Comparison of ENCODE assay signal across 9 mouse cellular contexts in genomic region chr9:124440724-124441045, GRCm38 (mm10). TPM values are rescaled to one million over a fixed set of nuclear protein-coding genes. Genes with fewer than 3 reads are reported as not detected.
DNase-seq lines count a peak whose midpoint lies in the region; ATAC-seq and TF ChIP-seq lines count a peak whose summit lies in the region.
"Had no signal": no experiment of that assay in that cellular context is flagged by ENCODE, and none has a peak within 500 bp of the region (broad histone marks: within the 10 kb centered on the region; RNA-seq: fewer than 3 reads in every experiment).

No protein-coding gene starts in this region.

- 87% methylated on average over 11 of the region's 14 CpGs for WGBS in neural tube, embryonic 11.5 days
- WGBS in intestine, postnatal 0 days: 79% methylated on average over 10 of the region's 14 CpGs
- WGBS in neural tube, embryonic 14.5 days: 84% methylated on average over 12 of the region's 14 CpGs

- intact Hi-C loops in gastrocnemius, adult 2 months (cut with DNase I): no loop called here

- H3K4me1 ChIP-seq in neural tube, embryonic 11.5 days (ENCODE audit: control insufficient read depth, insufficient read depth, low read length): no peaks in the 10 kb centered on the region
- no peaks in the 10 kb centered on the region for H3K4me1 ChIP-seq in intestine, postnatal 0 days (replicated peaks; ENCODE audit: control insufficient read depth, insufficient read depth, low read length)
- H3K4me1 ChIP-seq in neural tube, embryonic 14.5 days (ENCODE audit: control insufficient read depth, insufficient read depth, low read length): no peaks in the 10 kb centered on the region

- no peak overlapping the region for H3K4me3 ChIP-seq in neural tube, embryonic 11.5 days (ENCODE audit: low read depth, low read length)
- H3K4me3 ChIP-seq in intestine, postnatal 0 days (ENCODE audit: low read depth, low read length): no peak overlapping the region; the same call in 1 of the 2 replicates
- H3K4me3 ChIP-seq in neural tube, embryonic 14.5 days (ENCODE audit: low read depth, low read length): no peak overlapping the region
- H3K4me3 ChIP-seq in gastrocnemius, adult 2 months: no peak overlapping the region

- no peak overlapping the region for H3K4me2 ChIP-seq in neural tube, embryonic 11.5 days (ENCODE audit: low read depth)
- peak overlapping the region; percentile 43; the same call in 1 of the 2 replicates for H3K4me2 ChIP-seq in intestine, postnatal 0 days (replicated peaks; ENCODE audit: low read depth)
- H3K4me2 ChIP-seq in neural tube, embryonic 14.5 days (ENCODE audit: low read depth, low read length): no peak overlapping the region

- TF ChIP-seq CTCF in intestine, postnatal 0 days (IDR thresholded peaks at IDR 0.05; ENCODE audit: low read depth): no peak
- TF ChIP-seq CTCF in gastrocnemius, adult 2 months (IDR thresholded peaks at IDR 0.05): no peak

- no peak overlapping the region for H3K27ac ChIP-seq in neural tube, embryonic 11.5 days (ENCODE audit: low read depth, low read length)
- H3K27ac ChIP-seq in intestine, postnatal 0 days (ENCODE audit: low read depth, low read length): peak overlapping the region; percentile 71
- no peak overlapping the region for H3K27ac ChIP-seq in neural tube, embryonic 14.5 days (ENCODE audit: low read depth, low read length)
- no peak overlapping the region for H3K27ac ChIP-seq in gastrocnemius, adult 2 months

- H3K27me3 ChIP-seq in neural tube, embryonic 11.5 days (ENCODE audit: control insufficient read depth, insufficient read depth, low read length): no peaks in the 10 kb centered on the region
- no peaks in the 10 kb centered on the region for H3K27me3 ChIP-seq in intestine, postnatal 0 days (replicated peaks; ENCODE audit: control insufficient read depth, insufficient read depth, low read length)
- H3K27me3 ChIP-seq in neural tube, embryonic 14.5 days (ENCODE audit: control insufficient read depth, insufficient read depth, low read length): no peaks in the 10 kb centered on the region

- H3K9me3 ChIP-seq in neural tube, embryonic 11.5 days (ENCODE audit: control insufficient read depth, low read length): peaks cover 10% of the 10 kb centered on the region
- H3K9me3 ChIP-seq in intestine, postnatal 0 days (ENCODE audit: control insufficient read depth): peaks cover 16% of the 10 kb centered on the region
- H3K9me3 ChIP-seq in neural tube, embryonic 14.5 days (ENCODE audit: control insufficient read depth, low read length): peaks cover 10% of the 10 kb centered on the region

- no peak overlapping the region for H3K9ac ChIP-seq in neural tube, embryonic 11.5 days (ENCODE audit: low read length)
- H3K9ac ChIP-seq in intestine, postnatal 0 days (ENCODE audit: low read depth, low read length): no peak overlapping the region
- H3K9ac ChIP-seq in neural tube, embryonic 14.5 days (replicated peaks; ENCODE audit: low read depth, low read length): no peak overlapping the region

- no peak for DNase-seq in frontal cortex, postnatal 36 days (ENCODE audit: low spot score in 2 of 2)
- DNase-seq in neural tube, embryonic 11.5 days (ENCODE audit: low spot score): peak; percentile 10
- no peak for DNase-seq in neural tube, embryonic 10.5 days (ENCODE audit: extremely low spot score, low spot score)
- no peak for DNase-seq in right cerebral cortex, postnatal 25 days
- DNase-seq in gastrocnemius, adult 2 months: no peak

- peaks cover 31% of the 10 kb centered on the region for H3K36me3 ChIP-seq in neural tube, embryonic 11.5 days (ENCODE audit: control insufficient read depth, insufficient read depth, low read length)
- peaks cover 36% of the 10 kb centered on the region for H3K36me3 ChIP-seq in intestine, postnatal 0 days (ENCODE audit: control insufficient read depth, insufficient read depth)
- H3K36me3 ChIP-seq in neural tube, embryonic 14.5 days (ENCODE audit: control insufficient read depth, insufficient read depth, low read length): peaks cover 24% of the 10 kb centered on the region

- ATAC-seq in frontal cortex, adult (ENCODE audit: low TSS enrichment): peak; percentile 47; the same call in 1 of the 2 replicates
- no peak; the same call in 1 of the 2 replicates for ATAC-seq in neural tube, embryonic 11.5 days (ENCODE audit: insufficient read depth, low FRiP score, low TSS enrichment)
- ATAC-seq in intestine, postnatal 0 days: no peak; the same call in 1 of the 2 replicates
- peak; percentile 82 for ATAC-seq in neural tube, embryonic 14.5 days (ENCODE audit: low read depth)

RNA-seq across cellular contexts. Expression of gene Ppp2r3d, which starts 36.0 kb away (rescaled TPM):
- polyA plus RNA-seq in neural tube, embryonic 11.5 days (2014; fragmentation: Nextera tagmentation; extraction: Ambion mirVana): 126 and 133 TPM in 2 replicates
- polyA plus RNA-seq in intestine, postnatal 0 days (2015; fragmentation: Nextera tagmentation; extraction: Ambion mirVana): 93.5 and 105 TPM in 2 replicates
- polyA plus RNA-seq in neural tube, embryonic 14.5 days (2014; fragmentation: Nextera tagmentation; extraction: Ambion mirVana): 137 and 148 TPM in 2 replicates
- total RNA-seq in gastrocnemius, adult 2 months (2021): 10 to 100 TPM; 29.8 to 36.0 TPM

RNA-seq across cellular contexts. Expression of gene Gm21836, which starts 52.9 kb away (rescaled TPM):
- not detected in 2 replicates for polyA plus RNA-seq in neural tube, embryonic 11.5 days (2014; fragmentation: Nextera tagmentation; extraction: Ambion mirVana)
- polyA plus RNA-seq in intestine, postnatal 0 days (2015; fragmentation: Nextera tagmentation; extraction: Ambion mirVana): not detected in 2 replicates
- not detected in 2 replicates for polyA plus RNA-seq in neural tube, embryonic 14.5 days (2014; fragmentation: Nextera tagmentation; extraction: Ambion mirVana)
- total RNA-seq in gastrocnemius, adult 2 months (2021): not detected
- polyA plus RNA-seq: lung, embryonic 16.5 days had no signal

Comparison
In these comparisons a context has a peak if more than half of its experiments do, and no peak if none do; other contexts are left out.
1. ATAC-seq: peak in frontal cortex, adult (single experiment) and neural tube, embryonic 14.5 days (single experiment); none in neural tube, embryonic 11.5 days (single experiment) and intestine, postnatal 0 days (single experiment).